Mouse (Mus musculus) cortical plate, adult 2 months (tissue): Measurements from ENCODE around the gene Cphx3.
"Not testable (repeated sequence)": the region's sequence is repeated elsewhere in the genome, so short reads cannot be mapped to it uniquely, and the experiment has no call there.

Experiments used
- CTCF ChIP-seq: fragments of 200-500 bp; IDR thresholded peaks from 2 replicates; pipeline ENCODE4 v1.5.1; 2011; ENCODE audit warnings: mild to moderate bottlenecking, control low read depth, low read length; ENCODE audit not compliant: insufficient read depth; ENCODE audit errors: extremely low read depth
- POLR2A ChIP-seq: fragments of 200-500 bp; IDR thresholded peaks from 2 replicates; pipeline ENCODE4 v1.6.1; 2011; ENCODE audit warnings: mild to moderate bottlenecking, low read length, control low read depth; ENCODE audit not compliant: insufficient read depth; ENCODE audit errors: extremely low read depth

DNA sequence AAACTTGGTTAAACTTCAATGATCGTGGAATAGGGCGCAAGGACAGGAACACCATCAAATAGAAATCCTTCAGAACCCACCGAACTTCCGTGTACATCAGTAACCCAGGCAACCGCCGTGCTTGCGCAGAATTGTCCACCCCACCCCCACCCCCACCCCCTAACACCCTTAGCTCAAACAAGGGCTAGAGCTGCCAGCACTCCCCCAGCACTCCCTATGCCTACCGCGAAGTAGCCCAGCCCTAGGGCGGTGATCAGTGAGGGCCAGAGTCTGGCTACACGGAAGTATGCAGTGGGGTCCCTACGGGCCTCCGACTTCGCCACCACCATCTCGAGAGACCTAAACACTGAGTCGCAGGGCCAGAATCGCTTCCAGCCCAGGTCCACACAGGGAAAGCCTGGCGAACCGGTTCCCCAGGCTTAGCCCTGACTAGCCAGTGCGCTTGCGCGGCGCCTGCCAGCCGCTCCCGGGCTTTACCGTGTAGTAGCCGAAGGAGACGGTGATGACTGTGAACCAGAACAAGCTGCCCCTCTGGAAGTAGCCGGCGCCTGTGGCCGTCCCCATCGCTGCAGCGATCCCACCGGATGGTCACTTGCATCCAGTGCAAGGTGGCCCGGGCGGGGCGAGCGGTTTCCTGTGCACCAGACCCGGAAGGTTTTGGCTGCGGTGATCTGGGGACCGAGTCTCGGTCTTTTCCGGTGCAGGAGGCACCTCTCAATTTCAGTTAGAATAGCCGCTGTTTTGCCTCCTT, 15.3 kb upstream of the Cphx3 start:
- not testable (repeated sequence) for TF ChIP-seq POLR2A, CTCF
